Mouse (Mus musculus): ENCODE measurements around the gene Vmn2r80.
"Not testable (repeated sequence)": the region's sequence is repeated elsewhere in the genome, so short reads cannot be mapped to it uniquely, and the experiment has no call there.

Vmn2r80 gene

GRCm38 (mm10) chr10:79148469-79148868 lies at the start of gene Vmn2r80:
Gene Vmn2r80, plus strand, starts transcription at chr10:79148769.
- not testable (repeated sequence) for DNase-seq (ENCODE audit: low read depth)

- no peak for DNase-seq (ENCODE audit: low read depth)
These were observed 42.0 kb upstream of the Vmn2r80 start for GRCm38 (mm10) chr10:79106325-79107282.

- DNase-seq (ENCODE audit: low read depth): no peak
These were observed 41.0 kb upstream of the Vmn2r80 start for GRCm38 (mm10) chr10:79107531-79107930.

GRCm38 (mm10) chr10:79109156-79109555 lies 39.4 kb upstream of the Vmn2r80 start:
- no peak for DNase-seq (ENCODE audit: low read depth)

- no peak for DNase-seq (ENCODE audit: low read depth)
These were observed 38.1 kb upstream of the Vmn2r80 start for GRCm38 (mm10) chr10:79110482-79110881.

- no peak for DNase-seq (ENCODE audit: low read depth)
These were observed 33.5 kb upstream of the Vmn2r80 start for GRCm38 (mm10) chr10:79115085-79115484.

GRCm38 (mm10) chr10:79116125-79116849 lies 32.3 kb upstream of the Vmn2r80 start:
- peak; percentile 59 for DNase-seq (ENCODE audit: low read depth)

- no peak for DNase-seq (ENCODE audit: low read depth)
These were observed 3.0 kb downstream of the Vmn2r80 start for GRCm38 (mm10) chr10:79151602-79152001.

- not testable (repeated sequence) for DNase-seq (ENCODE audit: low read depth)
These were observed 51.4 kb downstream of the Vmn2r80 start for GRCm38 (mm10) chr10:79199973-79200372.

GRCm38 (mm10) chr10:79220432-79220831 lies 71.9 kb downstream of the Vmn2r80 start:
- DNase-seq (ENCODE audit: low read depth): no peak

- DNase-seq (ENCODE audit: low read depth): no peak
These were observed 73.0 kb downstream of the Vmn2r80 start for GRCm38 (mm10) chr10:79221606-79222005.

GRCm38 (mm10) chr10:79222214-79222613 lies 73.6 kb downstream of the Vmn2r80 start:
- DNase-seq (ENCODE audit: low read depth): no peak

Measured in naive thymus-derived CD4-positive, alpha-beta T cell, adult 2 months (primary cell).